Mouse (Mus musculus) brain, embryonic 18.5 days (tissue): ENCODE measurements around the gene Myo18a.

Experiments
- DNase-seq: peaks from one replicate; pipeline ENCODE4 v3.0.0-alpha.2; 2012; ENCODE audit warnings: low read depth, low spot score

Myo18a gene

GRCm38 (mm10) chr11:77836751-77837150 is 73.7 kb downstream of the Myo18a start:
- no peak for DNase-seq

DNA sequence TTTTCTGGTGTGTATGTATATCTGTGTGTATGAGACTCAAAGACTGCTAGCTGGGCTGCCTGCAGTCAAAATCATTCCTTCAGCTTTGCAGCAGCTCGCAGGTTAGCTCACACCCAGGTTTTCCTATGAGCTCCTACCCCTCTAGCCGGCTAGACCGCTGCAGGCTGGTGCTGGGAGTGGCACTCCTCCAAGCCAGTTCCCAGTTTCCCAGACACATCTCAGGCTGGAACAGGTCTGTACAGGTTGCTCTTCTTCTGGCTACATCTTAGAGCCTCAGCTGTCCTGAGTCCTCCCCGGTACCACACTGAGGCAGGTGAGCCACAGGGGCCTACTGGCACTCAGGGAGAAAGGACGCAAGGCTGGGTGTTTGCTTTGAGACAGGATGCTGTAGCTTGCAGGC is 74.8 kb downstream of the Myo18a start:
- no peak for DNase-seq

DNA sequence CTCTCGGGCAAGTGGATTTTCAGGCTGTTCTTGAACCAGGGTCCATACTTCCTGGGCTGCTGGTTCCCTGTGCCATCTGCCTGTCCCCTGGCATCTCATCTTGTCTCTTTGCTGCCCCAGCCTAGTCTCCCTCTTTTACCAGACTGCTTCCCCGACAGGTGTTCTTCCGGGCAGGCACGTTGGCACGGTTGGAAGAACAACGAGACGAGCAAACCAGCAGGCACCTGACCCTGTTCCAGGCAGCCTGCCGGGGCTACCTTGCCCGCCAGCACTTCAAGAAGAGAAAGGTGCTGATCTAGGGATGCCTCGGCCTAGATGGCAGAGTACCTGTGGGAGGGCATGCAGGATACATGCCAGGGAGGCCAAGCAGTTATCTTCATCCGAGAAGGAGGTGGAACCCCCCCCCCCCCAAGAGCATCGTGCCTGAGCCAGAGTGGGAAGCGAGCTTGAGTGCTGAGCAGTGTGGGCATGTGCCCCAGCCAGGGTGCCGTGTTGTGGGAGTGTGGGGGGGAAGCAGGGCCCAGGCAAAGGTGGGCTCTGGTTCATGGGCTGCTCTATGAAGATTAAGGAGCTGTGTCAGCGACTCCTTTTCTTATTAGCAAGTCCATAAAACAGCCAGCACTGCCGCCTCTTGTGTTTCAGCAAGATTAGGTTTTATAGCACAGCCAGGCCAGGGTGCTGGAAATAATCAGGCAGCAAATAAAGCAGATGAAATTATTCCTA is 77.6 kb downstream of the Myo18a start:
- DNase-seq = no peak

DNA sequence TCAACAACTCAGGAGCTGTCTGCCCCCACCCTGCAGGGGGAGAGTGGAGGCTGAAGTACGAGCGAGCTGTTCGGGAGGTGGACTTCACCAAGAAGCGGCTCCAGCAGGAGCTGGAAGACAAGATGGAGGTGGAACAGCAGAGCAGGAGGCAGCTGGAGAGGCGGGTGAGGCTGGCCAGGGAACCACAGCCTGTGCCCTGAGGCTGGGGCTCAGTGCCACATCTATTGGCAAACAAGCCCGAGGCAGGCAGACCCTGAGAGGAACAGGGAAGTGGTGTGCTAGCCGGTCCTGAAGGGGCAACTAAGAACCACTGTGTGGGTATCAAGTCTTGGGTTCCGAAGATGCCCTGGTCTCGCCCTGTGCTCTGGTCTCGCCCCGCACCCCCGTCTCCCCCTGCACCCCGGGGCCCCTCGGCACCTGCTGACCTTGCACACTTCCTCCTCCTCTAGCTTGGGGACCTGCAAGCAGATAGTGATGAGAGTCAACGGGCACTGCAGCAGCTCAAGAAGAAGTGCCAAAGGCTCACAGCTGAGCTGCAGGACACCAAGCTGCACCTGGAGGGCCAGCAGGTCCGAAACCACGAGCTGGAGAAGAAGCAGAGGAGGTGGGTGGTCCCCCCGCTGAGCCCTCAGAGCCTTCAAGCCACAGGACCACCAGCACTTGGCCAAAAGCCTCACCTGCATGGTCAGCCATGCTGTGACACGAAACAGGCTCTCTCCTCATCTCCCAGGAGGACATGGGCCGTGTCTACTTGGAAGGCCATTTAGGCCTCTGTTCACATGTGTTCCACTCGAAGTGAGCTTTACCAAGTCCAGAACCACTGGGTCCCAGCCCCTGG is 80.2 kb downstream of the Myo18a start:
- no peak for DNase-seq

GRCm38 (mm10) chr11:77843906-77844200 is 80.8 kb downstream of the Myo18a start:
- no peak for DNase-seq

- DNase-seq = no peak
Observed at GRCm38 (mm10) chr11:77847599-77848128, 84.6 kb downstream of the Myo18a start.

DNA sequence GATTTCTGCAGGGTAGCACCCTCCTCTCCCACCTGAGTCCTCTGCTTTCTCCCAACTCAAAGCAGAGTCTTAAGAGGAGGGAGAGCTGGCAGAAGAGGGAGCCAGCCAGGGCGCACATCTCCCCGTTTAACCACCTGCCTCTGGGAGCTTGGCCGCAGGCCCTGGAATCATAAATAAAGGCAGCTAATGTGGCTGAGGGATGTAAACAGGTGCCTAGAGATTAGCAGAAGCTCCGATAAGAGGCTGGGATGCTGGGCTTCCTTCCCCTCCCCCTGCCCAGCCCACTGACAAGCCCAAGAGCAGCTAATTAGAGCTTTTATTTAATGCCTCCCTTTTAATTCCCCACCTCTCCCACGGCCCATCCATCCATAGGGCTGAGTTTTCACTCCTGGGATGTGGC is 85.1 kb downstream of the Myo18a start:
- DNase-seq = no peak

- no peak for DNase-seq
Observed at GRCm38 (mm10) chr11:77849151-77849550, 86.1 kb downstream of the Myo18a start.

DNA sequence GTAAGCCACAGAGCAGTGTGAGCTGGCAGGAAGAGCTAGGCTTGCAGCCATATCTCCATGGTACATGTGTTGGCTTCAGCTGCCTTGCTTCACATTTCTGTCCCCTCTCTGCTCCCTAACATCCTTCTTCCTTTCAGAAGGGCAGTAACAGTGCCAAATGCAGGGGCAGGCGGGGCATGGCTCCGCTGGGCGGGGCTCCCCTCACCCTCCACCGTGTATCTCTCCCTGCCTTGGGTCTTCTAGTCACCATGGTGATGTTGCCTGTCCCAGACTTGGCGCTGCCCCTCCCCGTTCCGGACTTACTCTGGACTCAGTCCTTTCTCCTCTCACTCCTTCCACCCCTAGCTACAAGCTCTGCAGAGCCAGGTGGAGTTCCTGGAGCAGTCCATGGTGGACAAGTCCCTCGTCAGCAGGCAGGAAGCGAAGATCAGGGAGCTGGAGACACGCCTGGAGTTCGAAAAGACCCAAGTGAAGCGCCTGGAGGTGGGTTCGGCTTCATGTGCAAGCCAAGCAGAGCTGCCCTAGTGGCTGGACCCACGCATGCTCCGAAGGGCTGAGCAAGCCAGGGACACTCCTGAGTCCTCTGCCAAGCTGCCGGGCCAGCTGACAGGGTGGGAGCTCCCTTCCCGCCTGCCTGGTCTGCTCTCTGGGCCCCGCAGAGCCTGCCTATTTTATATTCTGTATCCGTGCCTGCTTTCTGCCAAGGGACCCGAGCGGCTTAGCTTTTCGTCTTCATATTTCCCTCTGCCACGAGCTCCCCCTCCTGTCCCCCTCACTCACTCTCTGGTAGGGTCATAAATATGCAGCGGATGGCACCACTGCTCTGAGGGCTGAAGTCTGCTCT is 87.6 kb downstream of the Myo18a start:
- peak; percentile 79 for DNase-seq

DNA sequence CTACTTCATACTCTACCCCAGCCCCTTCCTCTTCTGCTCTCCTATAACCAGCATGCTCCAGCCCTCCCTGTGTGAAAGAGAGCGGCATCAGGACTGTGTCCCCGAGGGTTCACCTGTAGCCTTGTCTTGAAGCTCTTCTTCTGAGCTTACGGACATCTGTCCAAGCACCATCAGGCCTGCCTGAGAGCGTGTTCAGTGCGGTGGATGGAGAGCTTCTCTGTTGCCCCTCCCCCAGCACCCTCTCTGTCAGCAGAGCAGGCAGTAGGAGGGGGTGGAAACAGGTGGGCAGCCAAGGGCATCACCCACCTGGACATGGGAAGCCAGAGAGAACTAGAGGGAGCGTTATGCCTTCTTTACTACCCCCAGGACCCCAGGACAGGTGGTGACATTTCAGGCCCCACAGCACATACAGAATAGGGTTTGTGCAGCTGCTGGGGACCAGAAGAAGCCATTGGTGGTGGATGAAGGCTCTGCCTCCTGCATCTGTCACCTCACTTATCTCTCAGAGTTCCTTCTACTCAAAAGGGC is 88.5 kb downstream of the Myo18a start:
- DNase-seq = no peak

DNA sequence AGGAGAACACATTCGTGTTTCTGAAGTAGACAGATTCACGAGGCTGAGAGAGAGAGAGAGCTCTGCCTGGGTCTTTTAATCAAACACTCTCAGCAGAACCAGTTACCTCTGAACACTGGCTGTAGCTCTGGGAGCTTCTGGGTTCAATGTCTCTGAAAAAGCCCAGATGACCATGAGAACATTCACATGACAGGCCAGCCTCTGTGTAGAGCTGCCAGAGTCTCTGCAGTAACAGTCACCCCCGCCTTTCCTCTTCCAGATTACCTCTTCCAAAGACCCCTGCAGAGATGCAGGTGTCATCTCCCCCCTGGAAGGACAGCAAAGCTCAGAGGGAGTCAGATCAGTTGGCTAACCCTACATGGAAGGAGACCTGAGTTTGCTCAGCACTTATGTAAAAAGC is 89.1 kb downstream of the Myo18a start:
- DNase-seq = no peak

GRCm38 (mm10) chr11:77852941-77853668 is 90.1 kb downstream of the Myo18a start:
- no peak for DNase-seq

GRCm38 (mm10) chr11:77854641-77855040 is 91.6 kb downstream of the Myo18a start:
- DNase-seq = no peak

- DNase-seq = no peak
Observed at GRCm38 (mm10) chr11:77855396-77855795, 92.3 kb downstream of the Myo18a start.

DNA sequence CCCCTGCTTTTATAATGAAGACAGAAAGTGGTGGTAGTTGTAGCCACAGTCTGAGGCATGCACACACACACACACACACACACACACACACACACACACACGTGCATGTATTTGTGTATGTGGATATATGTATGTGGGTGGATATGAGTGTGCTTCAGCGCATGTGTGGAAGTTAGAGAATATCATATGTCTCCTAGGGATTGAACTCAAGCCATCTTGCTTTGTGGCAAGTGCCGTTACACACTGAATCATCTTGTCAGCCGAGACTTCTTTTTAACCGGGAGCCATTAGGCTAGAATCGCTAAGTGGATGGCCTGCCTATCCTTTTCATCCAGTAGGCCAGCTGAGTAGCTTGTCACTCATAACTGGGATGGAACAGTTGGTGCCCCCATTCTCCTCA is 94.0 kb downstream of the Myo18a start:
- DNase-seq = no peak

GRCm38 (mm10) chr11:77858589-77858988 is 95.5 kb downstream of the Myo18a start:
- DNase-seq = no peak

DNA sequence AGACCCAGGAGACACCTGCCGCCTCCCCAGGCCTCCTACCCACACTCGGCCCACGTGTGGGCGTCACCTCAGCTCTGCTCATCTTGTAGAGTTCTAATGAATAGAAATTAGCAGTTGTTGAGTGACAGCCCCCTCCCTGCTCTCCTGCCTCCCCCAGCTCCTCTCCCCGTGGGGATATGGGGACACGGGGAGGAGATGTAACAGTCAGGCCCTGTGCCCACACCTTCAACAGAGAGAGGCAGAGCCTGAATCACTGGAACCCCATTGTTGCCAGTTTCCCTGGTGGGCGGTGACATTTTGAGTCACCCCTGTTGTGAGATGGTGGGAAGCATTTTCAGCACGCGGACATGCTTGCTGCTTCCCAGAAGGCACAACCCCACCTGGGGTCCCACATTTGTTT is 97.9 kb downstream of the Myo18a start:
- no peak for DNase-seq

DNA sequence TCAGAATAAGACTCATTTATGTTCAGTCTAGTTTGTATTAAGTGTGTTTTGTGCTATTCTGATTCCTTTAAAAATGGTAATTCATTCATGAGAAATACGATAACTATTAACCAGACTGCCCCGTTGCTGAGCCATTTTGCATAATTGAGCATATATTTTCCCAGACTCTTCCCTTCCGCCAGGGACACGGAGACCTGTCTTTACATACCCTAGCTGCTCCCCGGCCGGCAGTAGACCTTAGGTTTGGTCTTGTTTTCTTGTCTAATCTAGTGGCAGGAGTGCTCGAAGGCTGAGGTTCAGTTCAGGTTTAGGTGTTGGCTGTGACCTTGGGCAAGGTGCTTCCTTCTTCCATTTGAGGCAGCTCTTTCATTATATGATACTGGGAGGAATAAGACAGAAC is 99.8 kb downstream of the Myo18a start:
- DNase-seq = no peak

DNA sequence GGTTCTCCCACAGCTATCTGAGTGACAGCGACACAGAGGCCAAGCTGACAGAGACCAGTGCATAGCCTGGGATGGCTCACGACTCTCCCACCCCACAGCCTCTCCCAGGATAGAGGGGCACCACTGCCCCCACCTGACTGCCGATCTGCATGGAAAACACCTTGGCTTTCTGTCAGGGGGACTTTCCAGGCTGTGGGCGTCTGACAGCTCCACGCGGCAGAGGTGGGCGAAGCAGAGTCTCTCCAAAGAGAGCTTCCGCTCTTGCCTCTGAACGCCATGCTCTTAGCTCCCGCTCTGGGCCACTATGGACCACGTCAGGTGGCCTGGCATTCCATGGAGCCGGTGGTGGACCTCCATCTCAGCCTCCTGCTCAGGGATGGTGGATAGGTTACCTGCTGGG is 101.7 kb downstream of the Myo18a start:
- DNase-seq = no peak

GRCm38 (mm10) chr11:77867419-77868083 is 104.5 kb downstream of the Myo18a start:
- DNase-seq = no peak

- DNase-seq = no peak
Observed at GRCm38 (mm10) chr11:77871436-77871835, 108.4 kb downstream of the Myo18a start.
